Mouse (Mus musculus) G1E (cell line): ENCODE data around the gene Gm20716.

Experiments used
- CTCF ChIP-seq: IDR thresholded peaks from 2 replicates; pipeline ENCODE4 v1.5.1; 2012; ENCODE audit warnings: low read depth, low read length, inconsistent platforms, mixed read lengths
- GATA1 ChIP-seq: IDR thresholded peaks from 2 replicates; pipeline ENCODE4 v1.6.1; 2012; ENCODE audit warnings: borderline replicate concordance, low read length, inconsistent platforms, mixed read lengths
- GATA2 ChIP-seq: IDR thresholded peaks from 2 replicates; pipeline ENCODE4 v1.6.1; 2012; ENCODE audit warnings: low read depth, low read length, inconsistent platforms, borderline replicate concordance
- POLR2AphosphoS5 ChIP-seq: IDR thresholded peaks from 2 replicates; pipeline ENCODE4 v1.6.1; 2012; ENCODE audit warnings: low read depth, low read length, inconsistent platforms; ENCODE audit not compliant: insufficient replicate concordance
- TAL1 ChIP-seq: conservative IDR thresholded peaks from 2 replicates; pipeline ENCODE4 v1.6.1; 2012; ENCODE audit warnings: low read depth, low read length, inconsistent platforms, mixed read lengths

GRCm38 (mm10) chr2:168231471-168231829, 1.3 kb upstream of the Gm20716 start:
- no peak for TF ChIP-seq CTCF
- no peak for TF ChIP-seq POLR2AphosphoS5
- no peak for TF ChIP-seq GATA1
- no peak for TF ChIP-seq TAL1
- TF ChIP-seq GATA2: no peak
